Mouse (Mus musculus) CD8-positive naive resting alpha-beta T cell, adult 57 days (primary cell): ENCODE results near the gene Adam20. TPM values are rescaled to one million over a fixed set of nuclear protein-coding genes. Genes with fewer than 3 reads are reported as not detected.

ENCODE experiments used
- total RNA-seq: library from RNA; stranded (reverse); gene quantifications from one replicate; pipeline ENCODE4 v1.2.4, GENCODE M21; 2023

Adam20 gene
- not detected for total RNA-seq

DNA sequence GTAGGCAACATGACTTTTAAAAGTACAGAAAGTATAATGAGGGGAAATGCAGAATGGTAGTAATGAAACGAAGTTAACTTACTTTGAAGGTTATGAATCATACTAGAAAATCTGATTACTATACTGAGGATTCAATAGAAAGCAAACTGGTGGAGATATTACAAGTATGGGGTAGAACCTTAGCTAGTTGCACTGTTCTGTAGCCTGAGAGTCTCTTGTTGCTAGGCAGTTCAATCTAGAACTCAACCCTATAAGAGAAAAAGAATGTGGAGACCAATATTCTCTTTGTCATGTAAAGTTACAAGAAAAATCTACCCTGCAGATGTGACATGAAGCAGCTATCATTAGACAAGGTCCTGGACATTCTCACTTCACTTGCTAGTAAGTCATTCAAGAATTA is at the start of gene Adam20:
TSS of gene Adam20 (plus strand) at position 301 of the 400 bp plus-strand sequence.

DNA sequence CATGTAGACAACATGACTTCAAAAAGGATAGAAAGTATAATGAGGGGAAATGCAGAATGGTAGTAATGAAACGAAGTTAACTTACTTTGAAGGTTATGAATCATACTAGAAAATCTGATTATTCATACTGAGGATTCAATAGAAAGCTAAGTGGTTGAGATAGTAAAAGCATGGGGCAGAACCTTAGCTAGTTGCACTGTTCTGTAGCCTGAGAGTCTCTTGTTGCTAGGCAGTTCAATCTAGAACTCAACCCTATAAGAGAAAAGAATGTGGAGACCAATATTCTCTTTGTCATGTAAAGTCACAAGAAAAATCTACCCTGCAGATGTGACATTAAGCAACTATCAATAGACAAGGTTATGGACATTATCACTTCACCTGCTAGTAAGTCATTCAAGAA is 41.2 kb upstream of the Adam20 start, which contains the start of gene Adam25:
TSS of gene Adam25 (plus strand) at position 301 of the 400 bp plus-strand sequence.

Other genes with a start within 250 kb of the Adam20 start
- gene Adam24, start 118.2 kb upstream of the Adam20 start, total RNA-seq = not detected
- gene Adam25, start 41.1 kb upstream of the Adam20 start, total RNA-seq = not detected
- not detected for gene Adam39, start 29.7 kb downstream of the Adam20 start, total RNA-seq